Mouse (Mus musculus) ovary, postnatal 36 days (tissue): ENCODE measurements around the gene Nckap1l.
"Not testable (repeated sequence)": the region's sequence is repeated elsewhere in the genome, so short reads cannot be mapped to it uniquely, and the experiment has no call there.

Experiments
- DNase-seq: peaks from one replicate; pipeline ENCODE4 v3.0.0; 2022; ENCODE audit warnings: low spot score, mixed read lengths

Nckap1l gene

GRCm38 (mm10) chr15:103453551-103454218, at the start of gene Nckap1l:
TSS of gene Nckap1l (plus strand) at chr15:103453794.
- DNase-seq: no peak

- not testable (repeated sequence) for DNase-seq
These were observed 48.0 kb upstream of the Nckap1l start for GRCm38 (mm10) chr15:103405586-103405985.

GRCm38 (mm10) chr15:103427017-103427416, 26.6 kb upstream of the Nckap1l start:
- DNase-seq: no peak

GRCm38 (mm10) chr15:103430241-103430640, 23.4 kb upstream of the Nckap1l start, which contains the start of gene Gtsf1:
TSS of gene Gtsf1 (minus strand) at chr15:103430470.
- no peak for DNase-seq

- DNase-seq: not testable (repeated sequence)
These were observed 7.6 kb upstream of the Nckap1l start for GRCm38 (mm10) chr15:103445966-103446365.

- DNase-seq: no peak
These were observed 5.2 kb upstream of the Nckap1l start, which contains the start of gene Gtsf2 for GRCm38 (mm10) chr15:103448369-103448768. TSS of gene Gtsf2 (minus strand) at chr15:103448469.

- DNase-seq: no peak
These were observed 855 bp downstream of the Nckap1l start for GRCm38 (mm10) chr15:103454449-103454848.

GRCm38 (mm10) chr15:103462539-103463261, 9.1 kb downstream of the Nckap1l start:
- DNase-seq: no peak

GRCm38 (mm10) chr15:103471488-103472194, 18.0 kb downstream of the Nckap1l start:
- no peak for DNase-seq

- DNase-seq: no peak
These were observed 18.7 kb downstream of the Nckap1l start for GRCm38 (mm10) chr15:103472265-103472664.

- DNase-seq: no peak
These were observed 19.6 kb downstream of the Nckap1l start for GRCm38 (mm10) chr15:103473182-103473581.

GRCm38 (mm10) chr15:103473769-103474168, 20.2 kb downstream of the Nckap1l start:
- DNase-seq: no peak

GRCm38 (mm10) chr15:103479080-103479606, 25.5 kb downstream of the Nckap1l start:
- no peak for DNase-seq

- DNase-seq: no peak
These were observed 26.5 kb downstream of the Nckap1l start for GRCm38 (mm10) chr15:103480129-103480528.

GRCm38 (mm10) chr15:103482488-103482887, 28.9 kb downstream of the Nckap1l start:
- DNase-seq: no peak

- no peak for DNase-seq
These were observed 30.9 kb downstream of the Nckap1l start for GRCm38 (mm10) chr15:103484490-103484889.

GRCm38 (mm10) chr15:103485106-103485505, 31.5 kb downstream of the Nckap1l start:
- DNase-seq: no peak

GRCm38 (mm10) chr15:103486658-103487057, 33.1 kb downstream of the Nckap1l start:
- DNase-seq: no peak

GRCm38 (mm10) chr15:103488336-103488735, 34.7 kb downstream of the Nckap1l start:
- no peak for DNase-seq

- no peak for DNase-seq
These were observed 42.9 kb downstream of the Nckap1l start for GRCm38 (mm10) chr15:103496204-103497140.

GRCm38 (mm10) chr15:103498157-103498556, 44.6 kb downstream of the Nckap1l start:
- DNase-seq: no peak
